Mouse (Mus musculus) stomach, embryonic 14.5 days (tissue): Measurements from ENCODE around the gene Dnajb8. TPM values are rescaled to one million over a fixed set of nuclear protein-coding genes. Genes with fewer than 3 reads are reported as not detected.

ENCODE experiments used
- ATAC-seq: fragments of 200-750 bp; cut with Nextera tagmentation; 2 replicates; pipeline ENCODE4 v1.8.0; 2017; ENCODE audit warnings: low read depth, moderate TSS enrichment; ENCODE audit not compliant: insufficient number of reproducible peaks, insufficient read depth, low FRiP score
- H3K27ac ChIP-seq: fragments of 300-500 bp; sonication (generic); 2 replicates; pipeline ENCODE4 v1.5.1; 2014; ENCODE audit warnings: mild to moderate bottlenecking, low read length, moderate library complexity, mixed read lengths
- H3K27me3 ChIP-seq: fragments of 300-500 bp; sonication (generic); 2 replicates; pipeline ENCODE4 v1.6.1; 2014; ENCODE audit warnings: low read length, control low read depth, mixed read lengths; ENCODE audit not compliant: control insufficient read depth, insufficient read depth
- H3K36me3 ChIP-seq: fragments of 300-500 bp; sonication (generic); 2 replicates; pipeline ENCODE4 v1.6.1; 2014; ENCODE audit warnings: mild to moderate bottlenecking, control low read depth, low read length, moderate library complexity, mixed read lengths; ENCODE audit not compliant: control insufficient read depth, insufficient read depth
- H3K4me1 ChIP-seq: fragments of 300-500 bp; sonication (generic); 2 replicates; pipeline ENCODE4 v1.6.1; 2014; ENCODE audit warnings: low read length, control low read depth, mixed read lengths; ENCODE audit not compliant: control insufficient read depth, insufficient read depth
- H3K4me2 ChIP-seq: fragments of 300-500 bp; sonication (generic); replicated peaks from 2 replicates; pipeline ENCODE4 v1.6.1; 2014; ENCODE audit warnings: low read depth, low read length, control low read depth
- H3K4me3 ChIP-seq: fragments of 300-500 bp; sonication (generic); 2 replicates; pipeline ENCODE4 v1.5.1; 2014; ENCODE audit warnings: low read depth, low read length, control low read depth
- H3K9ac ChIP-seq: fragments of 300-500 bp; sonication (generic); replicated peaks from 2 replicates; pipeline ENCODE4 v1.6.1; 2014; ENCODE audit warnings: low read depth, mild to moderate bottlenecking, control low read depth, low read length, moderate library complexity, mixed read lengths
- H3K9me3 ChIP-seq: fragments of 300-500 bp; sonication (generic); 2 replicates; pipeline ENCODE4 v1.6.1; 2016; ENCODE audit warnings: low read depth, low read length, control low read depth; ENCODE audit not compliant: control insufficient read depth
- WGBS: fragments of 180-500 bp; shearing (Covaris S2); extraction: QIAGEN DNeasy Blood & Tissue Kit; methylation state at CpG from one replicate; pipeline ENCODE4 v1.1.7; 2014; 5-methylcytosine and 5-hydroxymethylcytosine counted together
- polyA plus RNA-seq: library from polyadenylated mRNA; unstranded; fragments of >200 nt; fragmentation: Nextera tagmentation; extraction: Ambion mirVana; gene quantifications from 2 replicates; pipeline ENCODE4 v1.2.1, GENCODE M21; 2014

Dnajb8 gene
- polyA plus RNA-seq, 1 experiment from 2014 or later = not detected

GRCm38 (mm10) chr6:88267068-88267467, 45.0 kb downstream of the Dnajb8 start:
- no peak overlapping the region for H3K27ac ChIP-seq
- no peaks in the 10 kb centered on the region for H3K9me3 ChIP-seq
- 91% methylated on average over 3 of the region's 3 CpGs for WGBS
- H3K4me3 ChIP-seq = no peak overlapping the region
- no peaks in the 10 kb centered on the region for H3K27me3 ChIP-seq
- no peak overlapping the region for H3K4me2 ChIP-seq
- H3K4me1 ChIP-seq = no peaks in the 10 kb centered on the region; the same call in 1 of the 2 replicates
- H3K9ac ChIP-seq = no peak overlapping the region
- ATAC-seq = no peak
- no peaks in the 10 kb centered on the region for H3K36me3 ChIP-seq

GRCm38 (mm10) chr6:88267970-88268369, 45.9 kb downstream of the Dnajb8 start:
- WGBS = 83% methylated on average over 2 of the region's 2 CpGs
- Histone ChIP-seq H3K36me3 (no peaks in the 10 kb centered on the region), H3K27ac (no peak overlapping the region), H3K27me3 (no peaks in the 10 kb centered on the region), H3K9me3 (no peaks in the 10 kb centered on the region), H3K4me2 (no peak overlapping the region), H3K9ac (no peak overlapping the region), H3K4me3 (no peak overlapping the region), H3K4me1 (no peaks in the 10 kb centered on the region)
- ATAC-seq = no peak

GRCm38 (mm10) chr6:88274623-88275022, 52.6 kb downstream of the Dnajb8 start:
- no peak overlapping the region for H3K4me3 ChIP-seq
- WGBS = 52% methylated on average over 6 of the region's 6 CpGs
- peaks cover 8% of the 10 kb centered on the region; the same call in 1 of the 2 replicates for H3K4me1 ChIP-seq
- no peaks in the 10 kb centered on the region for H3K27me3 ChIP-seq
- H3K27ac ChIP-seq = no peak overlapping the region
- H3K9ac ChIP-seq = no peak overlapping the region
- H3K36me3 ChIP-seq = no peaks in the 10 kb centered on the region
- no peak overlapping the region for H3K4me2 ChIP-seq
- no peaks in the 10 kb centered on the region for H3K9me3 ChIP-seq
- no peak for ATAC-seq

- no peaks in the 10 kb centered on the region for H3K9me3 ChIP-seq
- 74% methylated on average over 4 of the region's 4 CpGs for WGBS
- no peak overlapping the region for H3K27ac ChIP-seq
- ATAC-seq = no peak
- no peaks in the 10 kb centered on the region for H3K27me3 ChIP-seq
- H3K4me2 ChIP-seq = no peak overlapping the region
- no peak overlapping the region for H3K9ac ChIP-seq
- H3K36me3 ChIP-seq = no peaks in the 10 kb centered on the region
- H3K4me1 ChIP-seq = peaks cover 8% of the 10 kb centered on the region; the same call in 1 of the 2 replicates
- no peak overlapping the region for H3K4me3 ChIP-seq
Measured at GRCm38 (mm10) chr6:88276221-88276620, 54.2 kb downstream of the Dnajb8 start.

DNA sequence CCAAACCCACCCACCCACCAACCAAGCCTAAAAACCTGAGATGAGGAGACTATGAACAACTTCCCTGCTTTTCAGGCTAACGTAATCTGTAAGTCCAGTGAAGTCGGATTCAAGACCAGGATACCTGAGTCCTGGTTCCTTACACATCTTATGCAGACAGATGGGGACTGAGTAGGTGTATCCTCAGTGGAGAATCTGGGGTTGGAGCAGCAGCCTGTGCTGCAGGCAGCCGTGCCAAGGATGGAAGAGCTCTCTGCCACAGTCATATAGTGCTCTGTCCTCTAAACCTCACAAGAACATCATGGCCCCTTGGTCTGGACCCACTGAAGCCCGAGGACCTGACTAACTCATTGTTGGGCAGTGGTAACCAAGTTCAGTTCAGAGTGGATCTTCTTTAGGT, 55.2 kb downstream of the Dnajb8 start:
- 89% methylated on average over 4 of the region's 4 CpGs for WGBS
- no peak for ATAC-seq

DNA sequence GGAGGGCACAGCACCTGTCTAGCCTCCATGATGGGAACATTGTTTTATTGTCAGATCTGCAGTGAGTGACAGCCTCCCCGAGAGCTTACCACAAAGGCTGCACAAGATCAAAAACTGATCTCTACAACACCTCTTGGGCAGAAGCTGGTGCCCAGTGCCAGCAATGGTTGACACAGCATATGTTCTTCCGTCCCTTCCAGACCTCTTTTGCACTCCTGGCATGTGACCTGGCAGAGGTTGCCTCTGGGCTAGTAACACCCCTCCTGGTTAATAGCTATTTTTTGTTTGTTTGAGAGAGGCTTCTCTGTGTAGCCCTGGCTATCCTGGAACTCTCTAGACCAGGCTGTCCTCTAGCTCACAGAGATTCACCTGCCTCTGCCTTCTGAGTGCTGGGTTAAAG, 56.1 kb downstream of the Dnajb8 start:
- 88% methylated on average over 2 of the region's 2 CpGs for WGBS
- H3K4me3 ChIP-seq = no peak overlapping the region
- no peak overlapping the region for H3K9ac ChIP-seq
- peaks cover 8% of the 10 kb centered on the region; the same call in 1 of the 2 replicates for H3K4me1 ChIP-seq
- H3K27me3 ChIP-seq = no peaks in the 10 kb centered on the region
- no peaks in the 10 kb centered on the region for H3K36me3 ChIP-seq
- ATAC-seq = no peak
- H3K9me3 ChIP-seq = no peaks in the 10 kb centered on the region
- H3K4me2 ChIP-seq = no peak overlapping the region
- H3K27ac ChIP-seq = no peak overlapping the region

More for the DNA sequence above, 55.2 kb downstream of the Dnajb8 start:
- Histone ChIP-seq H3K4me1 (peaks cover 8% of the 10 kb centered on the region; the same call in 1 of the 2 replicates), H3K9me3 (no peaks in the 10 kb centered on the region), H3K27me3 (no peaks in the 10 kb centered on the region), H3K4me3 (no peak overlapping the region), H3K27ac (no peak overlapping the region), H3K4me2 (no peak overlapping the region), H3K9ac (no peak overlapping the region), H3K36me3 (no peaks in the 10 kb centered on the region)

DNA sequence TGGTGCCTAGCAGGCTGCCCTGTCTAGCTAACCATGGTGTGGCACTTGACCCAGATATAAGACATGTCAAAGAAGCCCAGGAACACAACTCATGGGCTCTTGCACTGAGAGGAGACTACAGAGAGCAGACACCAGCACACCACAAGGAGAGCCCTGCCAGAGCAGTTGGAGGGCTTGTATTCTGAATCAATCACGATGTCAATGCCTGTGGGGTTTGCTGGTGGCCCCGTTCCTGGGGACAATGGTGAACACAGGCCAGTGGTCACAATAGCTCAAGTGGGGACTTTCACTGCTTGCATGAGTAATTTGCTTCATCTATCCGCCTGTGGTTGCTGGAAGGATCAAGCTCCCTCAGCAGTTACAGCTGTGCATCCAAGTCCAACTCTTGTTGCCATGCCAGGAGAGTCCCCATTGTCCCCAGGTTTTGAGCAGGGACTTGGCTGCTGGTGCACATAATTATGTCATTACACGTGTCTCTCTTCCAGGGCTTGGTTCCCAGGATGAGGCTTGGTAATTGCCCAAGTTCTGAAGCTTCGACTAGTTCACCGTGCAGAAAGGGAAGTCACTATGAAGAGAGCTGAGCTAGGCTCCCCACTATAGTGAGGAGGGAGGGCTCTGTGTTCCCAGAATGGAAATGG, 68.2 kb downstream of the Dnajb8 start:
- no peaks in the 10 kb centered on the region for H3K27me3 ChIP-seq
- no peak overlapping the region for H3K4me2 ChIP-seq
- no peak overlapping the region for H3K9ac ChIP-seq
- ATAC-seq = no peak
- no peaks in the 10 kb centered on the region for H3K9me3 ChIP-seq
- H3K36me3 ChIP-seq = no peaks in the 10 kb centered on the region
- no peaks in the 10 kb centered on the region for H3K4me1 ChIP-seq
- H3K4me3 ChIP-seq = no peak overlapping the region
- no peak overlapping the region for H3K27ac ChIP-seq
- WGBS = 89% methylated on average over 6 of the region's 6 CpGs

DNA sequence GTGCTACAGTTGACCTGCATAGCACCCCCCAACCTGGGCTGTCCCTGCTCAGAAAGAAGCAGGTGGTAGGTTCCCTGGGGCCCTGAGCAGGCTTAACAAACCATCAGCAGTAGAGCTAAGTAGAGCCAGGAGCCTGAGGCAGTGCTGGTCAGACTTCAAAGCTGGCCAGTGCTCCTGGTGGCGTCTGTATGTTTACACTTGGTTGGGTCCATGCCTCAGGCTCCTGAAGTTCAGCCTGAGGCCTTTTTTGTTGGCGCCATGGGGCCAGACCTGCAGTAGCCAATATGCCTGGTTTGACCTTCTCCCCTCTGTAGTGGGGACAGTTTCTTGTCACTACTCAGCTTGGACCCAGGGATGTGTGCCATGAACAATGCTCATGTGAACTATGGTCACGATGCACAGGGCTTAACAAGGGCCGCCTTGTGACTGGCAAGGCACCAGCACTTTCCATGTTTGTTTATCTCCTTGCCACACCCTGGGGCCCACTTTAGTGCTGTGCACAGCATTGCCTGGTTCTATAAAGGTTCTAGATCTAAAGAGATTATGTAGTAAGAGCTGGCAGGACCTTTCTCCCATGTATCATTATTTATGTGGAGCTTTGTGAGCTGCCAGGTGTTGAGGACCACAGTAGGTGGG, 70.3 kb downstream of the Dnajb8 start:
- H3K4me3 ChIP-seq = no peak overlapping the region
- no peaks in the 10 kb centered on the region for H3K4me1 ChIP-seq
- peaks cover 10% of the 10 kb centered on the region; the same call in 1 of the 2 replicates for H3K36me3 ChIP-seq
- H3K27me3 ChIP-seq = no peaks in the 10 kb centered on the region
- no peak overlapping the region for H3K4me2 ChIP-seq
- H3K9me3 ChIP-seq = no peaks in the 10 kb centered on the region
- H3K27ac ChIP-seq = no peak overlapping the region
- H3K9ac ChIP-seq = no peak overlapping the region
- no peak for ATAC-seq
- 72% methylated on average over 4 of the region's 4 CpGs for WGBS
